Mouse (Mus musculus) liver, adult 2 months (tissue): Measurements from ENCODE around the gene Gm17455. TPM values are rescaled to one million over a fixed set of nuclear protein-coding genes. Genes with fewer than 3 reads are reported as not detected.

Experiments used
- DNase-seq: peaks from one replicate; pipeline ENCODE4 v3.0.0-alpha.2; 2011; ENCODE audit warnings: low read depth, low spot score; ENCODE audit errors: extremely low read depth
- H3K27ac ChIP-seq: fragments of 200-500 bp; replicated peaks from 2 replicates; pipeline ENCODE4 v1.5.1; 2012; ENCODE audit warnings: low read depth, mild to moderate bottlenecking, control low read depth, inconsistent platforms, low read length; ENCODE audit not compliant: insufficient read depth
- H3K27me3 ChIP-seq: fragments of 200-500 bp; 2 replicates; pipeline ENCODE4 v1.6.1; 2012; ENCODE audit warnings: mild to moderate bottlenecking, moderate library complexity, low read length, inconsistent platforms; ENCODE audit not compliant: control insufficient read depth, insufficient read depth
- H3K36me3 ChIP-seq: fragments of 200-500 bp; 2 replicates; pipeline ENCODE4 v1.6.1; 2012; ENCODE audit warnings: low read length, inconsistent platforms; ENCODE audit not compliant: control insufficient read depth, insufficient read depth
- H3K4me1 ChIP-seq: fragments of 200-500 bp; 2 replicates; pipeline ENCODE4 v1.6.1; 2011; ENCODE audit warnings: low read length; ENCODE audit not compliant: control insufficient read depth, insufficient read depth
- H3K4me3 ChIP-seq: fragments of 200-500 bp; 2 replicates; pipeline ENCODE4 v1.5.1; 2011; ENCODE audit warnings: low read depth, mild to moderate bottlenecking, control low read depth, low read length, moderate library complexity; ENCODE audit not compliant: insufficient read depth
- H3K79me2 ChIP-seq: fragments of 200-500 bp; 2 replicates; pipeline ENCODE4 v1.6.1; 2012; ENCODE audit warnings: inconsistent platforms, mild to moderate bottlenecking, low read length, moderate library complexity; ENCODE audit not compliant: control insufficient read depth, insufficient read depth
- H3K9ac ChIP-seq: fragments of 200-500 bp; 2 replicates; pipeline ENCODE4 v1.6.1; 2012; ENCODE audit warnings: low read depth, mild to moderate bottlenecking, control low read depth, inconsistent platforms, low read length
- CTCF ChIP-seq: fragments of 200-500 bp; IDR thresholded peaks from 2 replicates; pipeline ENCODE4 v1.5.1; 2011; ENCODE audit warnings: low read depth, low read length, control low read depth
- POLR2A ChIP-seq: fragments of 200-500 bp; IDR thresholded peaks from 2 replicates; pipeline ENCODE4 v1.6.1; 2011; ENCODE audit warnings: low read length, control low read depth; ENCODE audit not compliant: insufficient read depth; ENCODE audit errors: extremely low read depth
- WGBS: fragments of 180-500 bp; shearing (Covaris S2); methylation state at CpG from one replicate; pipeline ENCODE4 v1.1.7; 2018; 5-methylcytosine and 5-hydroxymethylcytosine counted together
- polyA plus RNA-seq: library from polyadenylated mRNA; depleted of rRNA; stranded (reverse); fragments of >200 nt; gene quantifications from 2 replicates; pipeline ENCODE4 v1.2.3, GENCODE M21; 2012; rRNA removed
- total RNA-seq: library from RNA; depleted of rRNA; stranded (reverse); fragments of >200 nt; gene quantifications from 2 replicates; pipeline ENCODE4 v1.2.3, GENCODE M21; 2014; rRNA removed

The Gm17455 gene
- total RNA-seq (not detected in 2 replicates), polyA plus RNA-seq (not detected in 2 replicates)

- Histone ChIP-seq H3K9ac (no peak within 1 kb of the TSS), H3K36me3 (no peaks in the 10 kb centered on the region), H3K4me3 (no peak within 1 kb of the TSS), H3K27me3 (no peaks in the 10 kb centered on the region), H3K79me2 (no peaks in the 10 kb centered on the region), H3K27ac (no peak within 1 kb of the TSS), H3K4me1 (no peaks in the 10 kb centered on the region)
- TF ChIP-seq CTCF: no peak
- no peak for TF ChIP-seq POLR2A
- 76% methylated on average over 7 of the region's 7 CpGs for WGBS
- DNase-seq: no peak
These were observed at the start of gene Gm17455 for GRCm38 (mm10) chr10:60399449-60399848. Gm17455 (plus strand) TSS chr10:60399726.

GRCm38 (mm10) chr10:60350077-60350804, 49.3 kb upstream of the Gm17455 start:
- TF ChIP-seq POLR2A: no peak
- no peak for TF ChIP-seq CTCF
- Histone ChIP-seq H3K79me2 (no peaks in the 10 kb centered on the region), H3K4me1 (peaks cover 6% of the 10 kb centered on the region), H3K36me3 (no peaks in the 10 kb centered on the region), H3K27me3 (no peaks in the 10 kb centered on the region), H3K9ac (no peak overlapping the region), H3K4me3 (peak overlapping the region; percentile 46; the same call in 1 of the 2 replicates), H3K27ac (no peak overlapping the region)
- no peak for DNase-seq
- 64% methylated on average over 5 of the region's 5 CpGs for WGBS

DNA sequence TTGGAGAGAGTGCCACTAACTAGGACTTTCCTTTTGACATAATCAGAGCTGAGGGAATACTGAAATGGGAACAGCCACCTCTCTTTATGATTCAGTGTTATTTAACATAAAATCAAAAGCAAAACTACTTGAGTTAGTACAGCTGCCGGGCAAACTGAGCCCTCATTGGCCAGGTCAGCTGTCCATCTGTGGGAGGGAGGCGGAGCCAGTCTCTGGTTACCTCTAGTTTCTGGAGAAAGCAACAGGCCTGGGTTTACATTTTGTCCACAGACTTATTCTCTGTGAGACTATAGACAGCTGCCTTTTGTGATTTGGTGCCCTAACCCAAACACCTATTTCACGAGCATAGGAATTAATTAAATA, 48.7 kb upstream of the Gm17455 start:
- Histone ChIP-seq H3K36me3 (no peaks in the 10 kb centered on the region), H3K4me1 (peaks cover 6% of the 10 kb centered on the region), H3K27me3 (no peaks in the 10 kb centered on the region), H3K9ac (peak overlapping the region; percentile 2; the same call in 1 of the 2 replicates), H3K4me3 (peak overlapping the region; percentile 46; the same call in 1 of the 2 replicates), H3K27ac (peak overlapping the region; percentile 22), H3K79me2 (no peaks in the 10 kb centered on the region)
- DNase-seq: peak; percentile 81
- TF ChIP-seq CTCF (no peak), POLR2A (no peak)
- 10% methylated on average over 3 of the region's 3 CpGs for WGBS

DNA sequence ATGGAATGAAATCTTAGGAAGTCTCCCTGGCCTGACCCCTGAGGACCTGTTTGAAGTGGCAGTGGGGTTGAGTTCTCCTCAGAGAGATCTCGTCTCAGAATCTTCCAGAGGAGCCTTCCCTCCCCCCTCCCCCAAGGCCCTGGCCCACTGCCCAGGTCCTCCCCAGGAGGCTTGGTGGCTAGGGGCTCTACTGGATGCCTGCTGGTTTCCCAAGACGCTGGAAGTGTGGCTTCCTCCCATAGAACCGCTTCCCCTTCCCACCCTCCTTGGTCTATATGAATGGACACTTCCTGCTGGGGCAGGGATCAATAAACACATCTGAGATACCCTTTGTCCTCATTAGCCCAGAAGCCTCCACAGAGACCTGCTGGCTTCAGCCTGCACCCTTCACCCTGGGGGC, 48.3 kb upstream of the Gm17455 start:
- WGBS: 33% methylated on average over 3 of the region's 3 CpGs
- no peak for DNase-seq

GRCm38 (mm10) chr10:60351761-60352455, 47.6 kb upstream of the Gm17455 start:
- Histone ChIP-seq H3K27me3 (no peaks in the 10 kb centered on the region), H3K4me3 (no peak overlapping the region), H3K4me1 (peaks cover 6% of the 10 kb centered on the region), H3K79me2 (no peaks in the 10 kb centered on the region), H3K36me3 (no peaks in the 10 kb centered on the region), H3K9ac (no peak overlapping the region), H3K27ac (peak overlapping the region; percentile 22; the same call in 1 of the 2 replicates)
- TF ChIP-seq POLR2A: no peak
- TF ChIP-seq CTCF: no peak
- peak; percentile 72 for DNase-seq
- 34% methylated on average over 7 of the region's 7 CpGs for WGBS

More for the DNA sequence above, 48.3 kb upstream of the Gm17455 start:
- Histone ChIP-seq H3K27ac (peak overlapping the region; percentile 22), H3K9ac (peak overlapping the region; percentile 2; the same call in 1 of the 2 replicates), H3K4me3 (no peak overlapping the region), H3K36me3 (no peaks in the 10 kb centered on the region), H3K79me2 (no peaks in the 10 kb centered on the region), H3K4me1 (peaks cover 6% of the 10 kb centered on the region), H3K27me3 (no peaks in the 10 kb centered on the region)
- TF ChIP-seq CTCF (no peak), POLR2A (no peak)
